Mouse (Mus musculus): ENCODE measurements around the gene Adam22. TPM values are rescaled to one million over a fixed set of nuclear protein-coding genes. Genes with fewer than 3 reads are reported as not detected.
"Not testable (repeated sequence)": the region's sequence is repeated elsewhere in the genome, so short reads cannot be mapped to it uniquely, and the experiment has no call there.

The Adam22 gene
- total RNA-seq, 2 experiments from 2014 or later = 4.2 to 4.5 TPM

DNA sequence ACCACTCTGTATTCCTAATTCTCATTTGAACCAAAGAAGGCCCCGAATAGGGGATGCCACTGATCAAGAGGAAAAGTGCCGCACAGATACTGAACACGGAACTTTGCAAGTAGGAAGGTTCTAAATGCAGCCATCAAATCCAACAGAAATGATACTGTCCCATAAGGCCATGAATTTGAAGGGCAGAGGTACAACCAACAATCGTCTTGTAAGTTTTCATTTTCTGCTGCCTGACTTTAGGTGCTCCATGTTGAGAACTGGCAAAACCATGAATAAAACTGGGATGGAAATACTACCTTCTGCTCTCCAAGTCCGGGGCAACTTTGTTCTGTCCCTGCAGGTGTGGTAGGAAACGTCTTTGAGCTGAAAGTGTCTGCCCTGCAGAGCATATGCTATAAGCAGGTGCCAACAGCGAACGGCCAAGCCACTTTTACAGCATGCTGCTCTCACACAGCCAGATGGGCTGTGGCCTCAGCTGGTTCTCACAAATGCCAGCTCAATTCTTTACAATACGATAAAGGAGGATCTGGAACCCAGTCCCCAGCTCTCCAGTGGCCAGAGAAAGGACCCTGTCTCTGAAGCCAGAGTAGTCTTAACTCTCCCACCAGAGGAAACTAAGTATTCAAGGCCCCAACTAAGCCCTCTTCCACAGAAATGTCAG lies 293.9 kb downstream of the Adam22 start:
- intact Hi-C loops (cut with DNase I) = no loop called here
- DNase-seq = no peak

DNA sequence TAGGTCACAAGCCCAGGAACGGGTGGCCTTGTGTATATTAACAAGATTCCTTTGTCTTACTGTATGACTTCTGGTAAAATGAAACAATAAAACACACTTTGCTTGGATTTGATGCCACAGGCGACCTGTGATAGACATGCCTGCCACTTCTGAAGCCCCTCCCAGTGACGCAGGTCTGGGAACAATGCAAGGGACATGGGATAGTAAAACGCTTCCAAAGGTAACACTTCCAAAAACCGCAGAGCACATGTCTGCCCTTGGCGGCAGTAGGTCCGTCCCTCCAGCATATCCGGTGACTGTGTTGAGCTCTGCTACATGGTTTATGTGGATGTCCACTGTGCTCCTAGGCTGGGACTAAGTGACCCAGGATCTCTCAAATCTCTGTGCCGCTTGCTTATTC lies 294.6 kb downstream of the Adam22 start:
- DNase-seq = no peak
- intact Hi-C loops (cut with DNase I) = no loop called here

DNA sequence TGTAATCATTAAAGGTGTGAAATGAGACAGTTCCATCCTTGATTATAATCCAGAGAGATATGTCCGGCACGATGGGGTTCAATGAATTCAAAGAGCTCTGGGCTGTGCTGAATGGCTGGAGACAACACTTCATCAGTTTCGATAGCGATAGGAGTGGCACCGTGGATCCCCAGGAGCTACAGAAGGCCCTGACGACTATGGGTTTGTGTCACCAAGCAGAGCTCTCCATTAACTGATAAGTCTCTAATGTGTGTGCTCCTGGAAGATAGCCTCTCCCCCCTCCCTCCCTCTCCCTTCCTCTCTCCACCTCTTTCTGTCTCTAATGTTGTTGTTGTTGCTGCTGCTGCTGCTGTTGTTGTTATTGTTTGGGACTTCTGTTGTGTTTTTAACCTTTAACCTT lies 304.8 kb downstream of the Adam22 start:
- intact Hi-C loops (cut with DNase I) = no loop called here
- DNase-seq = no peak

DNA sequence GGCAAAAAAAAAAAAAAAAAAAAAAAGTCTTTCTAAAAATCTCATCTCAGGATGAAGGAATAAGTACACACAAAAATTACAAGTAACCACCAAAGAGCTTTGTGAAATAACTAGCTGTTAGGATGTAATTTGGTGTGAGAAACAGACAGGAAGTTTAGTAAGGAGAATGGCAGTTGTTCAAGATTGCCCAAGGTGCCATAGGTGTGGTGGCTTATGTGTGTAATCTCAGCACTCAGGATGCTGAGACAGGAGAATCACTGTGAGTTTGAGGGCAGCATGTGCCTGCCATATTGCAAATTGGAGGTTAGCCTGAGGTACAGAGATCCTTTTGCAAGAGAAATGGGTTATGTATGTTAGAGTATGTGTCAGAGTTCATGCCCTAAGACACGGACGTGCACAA lies 305.5 kb downstream of the Adam22 start:
- DNase-seq = no peak
- intact Hi-C loops (cut with DNase I) = no loop called here

DNA sequence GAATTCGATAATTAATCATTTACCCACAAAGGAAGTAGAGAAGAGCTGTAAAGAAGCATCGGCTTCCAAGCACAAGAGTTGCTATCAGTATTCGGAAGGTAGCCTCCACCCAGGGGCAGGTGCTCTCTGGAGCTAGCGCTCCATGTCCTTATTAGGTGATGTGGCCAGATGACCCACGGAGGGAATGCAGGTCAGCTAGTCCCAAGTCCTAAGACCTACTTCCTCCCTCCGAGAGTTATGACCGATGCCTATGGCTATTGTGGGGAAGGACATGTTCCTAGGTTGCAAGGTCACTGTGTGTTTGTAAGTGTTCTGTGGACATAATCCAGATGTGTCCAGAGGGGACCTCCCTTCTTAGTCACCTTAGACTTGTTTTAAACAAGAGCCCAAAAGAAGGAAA lies 309.9 kb downstream of the Adam22 start:
- intact Hi-C loops (cut with DNase I) = no loop called here

DNA sequence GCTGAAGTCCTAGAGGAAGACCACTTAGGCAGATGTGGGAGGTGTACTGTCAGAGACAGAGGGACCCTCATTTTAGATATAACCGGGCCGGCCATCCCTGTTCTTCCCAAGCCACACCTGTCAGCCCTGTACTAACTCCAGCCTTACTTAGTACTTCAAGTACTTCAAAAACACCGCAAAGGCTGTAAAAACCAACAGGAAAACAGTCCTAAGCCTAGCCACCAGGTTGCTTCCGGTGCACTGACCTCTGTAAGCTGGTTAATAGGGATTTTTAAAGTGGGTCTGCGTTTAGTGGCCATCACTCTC lies 311.0 kb downstream of the Adam22 start:
- intact Hi-C loops (cut with DNase I) = no loop called here
- no peak for DNase-seq

More for the DNA sequence above, 309.9 kb downstream of the Adam22 start:
- DNase-seq = peak in 1 of 2 experiments; percentile 10

DNA sequence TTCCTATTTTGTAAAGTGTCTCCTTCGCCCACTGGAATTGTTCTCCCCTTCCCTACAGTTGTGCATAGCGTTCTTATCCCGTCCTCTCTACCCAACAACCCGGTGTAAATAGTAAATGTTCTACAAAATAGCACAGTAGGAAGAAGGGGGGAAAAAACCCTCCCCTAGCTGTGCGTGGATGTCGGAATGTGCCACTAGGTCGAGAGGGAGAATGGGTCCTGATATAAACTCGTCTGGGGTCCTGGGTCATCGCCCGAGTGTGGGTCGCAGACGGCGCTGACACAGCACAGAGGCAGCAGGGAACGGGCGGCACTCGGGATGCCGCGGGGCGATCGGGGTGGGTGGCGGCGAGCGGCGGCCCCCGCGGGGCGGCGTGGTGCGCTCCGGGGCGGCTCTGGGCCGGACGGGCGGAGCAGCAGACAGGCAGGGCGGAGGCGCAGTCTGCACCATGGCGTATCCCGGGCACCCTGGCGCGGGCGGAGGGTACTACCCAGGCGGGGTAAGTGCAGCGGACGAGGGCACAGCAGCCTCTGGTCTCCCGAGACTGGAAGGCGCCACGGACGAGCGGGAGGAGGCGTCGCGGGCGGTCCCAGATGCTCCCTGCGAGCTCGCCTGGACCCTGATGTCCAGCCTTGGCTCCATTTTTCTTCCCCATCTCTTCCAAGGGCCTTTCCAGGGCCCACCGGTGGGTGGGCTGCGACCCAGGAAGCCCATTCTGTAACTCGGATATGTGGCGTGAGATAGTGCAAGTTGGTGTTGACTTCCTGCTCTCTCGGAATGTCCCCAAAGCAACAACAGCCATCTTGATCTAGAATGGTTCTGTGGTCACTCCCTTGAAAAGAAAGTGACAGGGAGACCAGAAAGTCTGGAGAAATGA lies 311.6 kb downstream of the Adam22 start:
- intact Hi-C loops (cut with DNase I) = no loop called here
- peak; percentile 86 to 87 for DNase-seq

DNA sequence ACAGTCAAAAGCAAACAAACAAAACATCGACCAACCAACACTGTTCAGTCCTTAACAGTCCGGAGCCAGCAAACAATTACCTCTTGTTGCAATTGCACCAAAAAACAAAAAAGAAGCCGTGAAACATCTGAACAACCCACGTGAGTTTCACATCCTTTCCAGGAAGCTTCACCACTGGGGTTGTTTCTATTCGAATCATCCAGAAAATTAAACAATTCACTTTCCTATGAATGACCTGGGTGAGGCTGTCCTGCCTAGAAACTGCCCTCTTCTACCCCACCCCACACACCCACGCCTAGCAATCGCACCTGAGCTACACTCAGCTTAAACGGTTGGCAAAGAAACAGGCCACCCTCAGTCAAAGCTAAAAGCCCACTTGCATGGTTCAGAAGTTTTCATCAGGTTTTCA lies 312.2 kb downstream of the Adam22 start:
- intact Hi-C loops (cut with DNase I) = no loop called here
- no peak for DNase-seq

DNA sequence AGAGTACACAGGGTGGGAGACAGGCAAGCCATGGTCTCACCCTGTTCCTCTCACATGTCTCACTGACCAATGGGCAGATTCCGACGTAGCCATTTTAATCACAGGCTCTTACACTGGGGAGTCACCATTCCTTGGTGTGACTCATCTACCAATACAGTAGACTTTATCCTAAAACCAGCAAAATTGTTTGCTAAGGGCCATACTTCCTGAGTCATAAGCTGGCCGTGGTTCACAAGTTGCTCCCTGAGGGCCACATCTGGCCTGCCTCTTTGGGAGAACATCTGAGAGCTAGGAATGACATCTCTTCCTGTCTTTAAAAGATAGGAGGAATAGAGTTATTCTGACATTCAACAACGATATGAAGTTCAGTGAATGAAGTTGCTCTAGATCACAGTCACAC lies 314.1 kb downstream of the Adam22 start:
- peak in 1 of 2 experiments; percentile 34 for DNase-seq
- intact Hi-C loops (cut with DNase I) = no loop called here

DNA sequence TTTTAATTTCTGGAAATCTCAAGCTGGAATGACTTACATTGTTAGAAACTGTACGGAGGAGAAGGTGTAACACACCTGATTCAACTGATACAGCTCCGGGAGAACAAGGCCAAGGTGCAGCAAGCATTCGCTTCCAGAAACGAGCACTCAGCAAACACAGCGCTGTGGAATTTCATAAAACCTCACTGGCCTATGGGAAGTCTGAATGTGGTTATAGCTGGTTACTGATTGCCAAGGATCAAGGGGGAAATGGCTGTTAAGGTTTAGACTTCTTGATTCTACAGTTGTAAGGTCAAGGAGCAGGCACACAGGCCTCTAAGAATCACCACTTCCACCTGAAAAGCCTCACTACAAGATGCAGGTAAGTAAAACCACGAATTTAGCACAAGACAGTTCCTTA lies 322.1 kb downstream of the Adam22 start, which contains the start of gene Sri:
Sri (plus strand) TSS at position 224 of the 400 bp plus-strand sequence.
- no peak for DNase-seq
- intact Hi-C loops (cut with DNase I) = no loop called here

DNA sequence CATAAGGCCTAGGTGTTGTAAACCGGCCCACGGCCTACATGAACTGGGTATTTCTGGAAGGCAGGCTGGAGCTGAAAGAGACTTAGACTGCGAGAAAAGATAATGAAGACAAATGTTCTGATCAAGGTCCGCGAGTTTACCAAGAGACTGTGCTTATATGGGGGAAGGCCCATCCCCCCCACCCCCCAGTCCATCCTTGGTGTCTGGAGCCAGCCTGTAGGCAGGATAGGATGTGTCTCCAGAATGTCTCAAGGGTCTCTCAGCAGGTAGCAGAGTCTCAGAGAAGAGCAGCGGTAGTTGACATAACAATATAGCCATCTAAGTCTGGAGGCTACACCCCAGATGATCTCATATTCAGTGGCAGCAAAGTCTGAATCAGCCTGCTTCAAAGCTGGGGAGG lies 333.4 kb downstream of the Adam22 start:
- intact Hi-C loops (cut with DNase I); DNase-seq: not testable (repeated sequence)

Small RNA genes within 50 kb of the gene (microRNA-seq; reads per million reads assigned to microRNA genes)
- gene Gm24196 = 0 reads per million in 2 experiments

Other genes starting within 250 kb of the Adam22 start
- gene Dbf4, start 54.6 kb upstream of the Adam22 start, total RNA-seq (2021) = 1 to 10 TPM; 3.0 to 4.3 TPM
- 1 to 10 TPM; 7.9 to 8.9 TPM for gene Slc25a40, start 54.7 kb upstream of the Adam22 start, total RNA-seq (2021)

Data from heart, postnatal 14 days (tissue).